22 mouse cellular contexts compared by ENCODE assay signal in genomic region chr16:51646646-51647045, GRCm38 (mm10).
DNase-seq lines count a peak whose midpoint lies in the region; ATAC-seq lines count a peak whose summit lies in the region.
"Had no signal": no experiment of that assay in that cellular context is flagged by ENCODE, and none has a peak within 500 bp of the region (broad histone marks: within the 10 kb centered on the region; RNA-seq: fewer than 3 reads in every experiment).

No protein-coding gene starts in this region.

- ATAC-seq in midbrain, embryonic 11.5 days (ENCODE audit: low FRiP score) = no peak
- no peak for ATAC-seq in midbrain, embryonic 13.5 days
- ATAC-seq in activated CD4-positive, CD25-positive, alpha-beta regulatory T cell, adult 4 months = peak; percentile 43
- ATAC-seq: forebrain, embryonic 13.5 days; forebrain, embryonic 15.5 days; forebrain, postnatal 0 days; Patski had no signal

- H3K27ac ChIP-seq in midbrain, embryonic 11.5 days (ENCODE audit: low read depth, low read length) = no peak overlapping the region
- no peak overlapping the region for H3K27ac ChIP-seq in midbrain, embryonic 13.5 days
- H3K27ac ChIP-seq: embryonic facial prominence, embryonic 10.5 days; embryonic facial prominence, embryonic 12.5 days; forebrain, embryonic 13.5 days; forebrain, embryonic 15.5 days had no signal

- H3K27me3 ChIP-seq in midbrain, embryonic 11.5 days (ENCODE audit: control insufficient read depth, insufficient read depth, low read length) = no peaks in the 10 kb centered on the region
- H3K27me3 ChIP-seq in midbrain, embryonic 13.5 days = no peaks in the 10 kb centered on the region
- H3K27me3 ChIP-seq: CH12.LX; embryonic facial prominence, embryonic 12.5 days; forebrain, embryonic 13.5 days; forebrain, embryonic 15.5 days; Patski had no signal

- H3K4me2 ChIP-seq in midbrain, embryonic 11.5 days = no peak overlapping the region
- H3K4me2 ChIP-seq in midbrain, embryonic 13.5 days (replicated peaks) = no peak overlapping the region
- H3K4me2 ChIP-seq: embryonic facial prominence, embryonic 12.5 days; forebrain, embryonic 13.5 days; forebrain, embryonic 15.5 days had no signal

- no peaks in the 10 kb centered on the region for H3K9me3 ChIP-seq in midbrain, embryonic 11.5 days (ENCODE audit: control insufficient read depth, low read length)
- no peaks in the 10 kb centered on the region for H3K9me3 ChIP-seq in midbrain, embryonic 13.5 days
- H3K9me3 ChIP-seq: embryonic facial prominence, embryonic 10.5 days; embryonic facial prominence, embryonic 12.5 days; forebrain, embryonic 13.5 days; forebrain, embryonic 15.5 days had no signal

- H3K36me3 ChIP-seq in midbrain, embryonic 11.5 days (ENCODE audit: control insufficient read depth, insufficient read depth, low read length) = no peaks in the 10 kb centered on the region
- H3K36me3 ChIP-seq in midbrain, embryonic 13.5 days = no peaks in the 10 kb centered on the region
- H3K36me3 ChIP-seq: embryonic facial prominence, embryonic 10.5 days; embryonic facial prominence, embryonic 12.5 days; forebrain, embryonic 15.5 days; G1E had no signal

- no peak overlapping the region for H3K9ac ChIP-seq in midbrain, embryonic 11.5 days (ENCODE audit: low read length)
- no peak overlapping the region for H3K9ac ChIP-seq in midbrain, embryonic 13.5 days (replicated peaks)
- H3K9ac ChIP-seq: embryonic facial prominence, embryonic 12.5 days; forebrain, embryonic 13.5 days; forebrain, embryonic 15.5 days; forebrain, postnatal 0 days had no signal

- H3K4me1 ChIP-seq in midbrain, embryonic 11.5 days (ENCODE audit: control insufficient read depth, insufficient read depth, low read length) = no peaks in the 10 kb centered on the region
- H3K4me1 ChIP-seq in midbrain, embryonic 13.5 days (replicated peaks) = no peaks in the 10 kb centered on the region
- H3K4me1 ChIP-seq: embryonic facial prominence, embryonic 10.5 days; embryonic facial prominence, embryonic 12.5 days; forebrain, embryonic 13.5 days; forebrain, embryonic 15.5 days had no signal

- WGBS in midbrain, embryonic 11.5 days = 85% methylated on average over 1 of the region's 1 CpGs
- WGBS in midbrain, embryonic 13.5 days = 91% methylated on average over 1 of the region's 1 CpGs

- DNase-seq in midbrain, embryonic 11.5 days (ENCODE audit: low spot score, missing footprints) = peak; percentile 26
- DNase-seq in adrenal gland, adult (ENCODE audit: inconsistent age in 2 of 2, low spot score in 1 of 2) = no peak
- no peak for DNase-seq in heart, adult 9 months (ENCODE audit: low spot score in 2 of 2)
- DNase-seq: adrenal gland, adult 8-10 months; adrenal gland, postnatal 14 days; adrenal gland, postnatal 36 days; B cell, adult 2 months; cerebellum, adult 11-12 months; cerebellum, adult 2 months; cerebellum, adult 9-10 months; cerebellum, postnatal 10 days; cerebellum, postnatal 25 days; forebrain, postnatal 0 days had no signal

- H3K4me3 ChIP-seq in midbrain, embryonic 11.5 days (ENCODE audit: low read depth, low read length) = no peak overlapping the region
- no peak overlapping the region for H3K4me3 ChIP-seq in midbrain, embryonic 13.5 days (replicated peaks)
- H3K4me3 ChIP-seq: embryonic facial prominence, embryonic 10.5 days; embryonic facial prominence, embryonic 12.5 days; forebrain, embryonic 13.5 days; forebrain, embryonic 15.5 days had no signal
